Mouse (Mus musculus) lung, adult 2 months (tissue): ENCODE results near the gene Clybl. TPM values are rescaled to one million over a fixed set of nuclear protein-coding genes. Genes with fewer than 3 reads are reported as not detected.

Experiments used
- DNase-seq: peaks from one replicate; pipeline ENCODE4 v3.0.0; 2022
- H3K4me1 ChIP-seq: fragments of 200-500 bp; 2 replicates; pipeline ENCODE4 v1.6.1; 2011; ENCODE audit warnings: low read length; ENCODE audit not compliant: control insufficient read depth, insufficient read depth
- H3K4me3 ChIP-seq: fragments of 200-500 bp; replicated peaks from 2 replicates; pipeline ENCODE3; 2011; ENCODE audit warnings: low read depth, mild to moderate bottlenecking, control low read depth, low read length; ENCODE audit errors: extremely low read depth
- CTCF ChIP-seq: fragments of 200-500 bp; IDR thresholded peaks from 2 replicates; pipeline ENCODE4 v1.5.1; 2011; ENCODE audit warnings: mild to moderate bottlenecking, low read length, control low read depth; ENCODE audit not compliant: insufficient read depth
- POLR2A ChIP-seq: fragments of 200-500 bp; IDR thresholded peaks from 2 replicates; pipeline ENCODE4 v1.6.1; 2011; ENCODE audit warnings: low read depth, mild to moderate bottlenecking, control low read depth, low read length, borderline replicate concordance; ENCODE audit errors: extremely low read depth
- WGBS: fragments of 180-500 bp; shearing (Covaris S2); methylation state at CpG from one replicate; pipeline ENCODE4 v1.1.7; 2018; 5-methylcytosine and 5-hydroxymethylcytosine counted together
- polyA plus RNA-seq: library from polyadenylated mRNA; depleted of rRNA; stranded (reverse); fragments of >200 nt; gene quantifications from 2 replicates; pipeline ENCODE4 v1.2.3, GENCODE M21; 2012

Gene Clybl
- polyA plus RNA-seq, 1 experiment: 5.8 TPM

GRCm38 (mm10) chr14:122281072-122281634 is 99.6 kb downstream of the Clybl start:
- Histone ChIP-seq H3K4me1 (no peaks in the 10 kb centered on the region), H3K4me3 (no peak overlapping the region)
- no peak for DNase-seq
- 58% methylated on average over 9 of the region's 9 CpGs for whole genome bisulfite sequencing
- TF ChIP-seq CTCF: no peak
- no peak for TF ChIP-seq POLR2A

DNA sequence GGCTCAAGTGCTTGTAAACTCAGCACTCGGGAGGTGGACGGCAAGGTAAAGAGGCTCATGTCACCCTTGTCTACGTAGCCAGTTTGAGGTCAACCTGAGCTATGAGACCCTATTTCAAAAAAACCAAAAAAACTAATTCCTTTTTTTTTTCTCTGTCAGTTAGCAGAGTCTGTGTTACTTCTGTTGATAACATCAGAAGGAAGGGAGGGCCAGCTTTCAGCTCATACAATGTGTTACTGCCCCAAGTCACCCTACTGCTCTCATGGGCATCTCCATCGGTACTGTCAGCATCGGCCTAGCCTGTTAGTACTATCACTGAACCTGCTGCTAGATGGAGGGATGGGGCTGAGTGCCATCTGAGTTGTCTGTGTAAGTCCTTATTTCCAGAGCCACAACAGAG is 102.5 kb downstream of the Clybl start:
- Histone ChIP-seq H3K4me1 (no peaks in the 10 kb centered on the region), H3K4me3 (no peak overlapping the region)
- WGBS: 76% methylated on average over 5 of the region's 5 CpGs
- TF ChIP-seq POLR2A (no peak), CTCF (no peak)
- no peak for DNase-seq

DNA sequence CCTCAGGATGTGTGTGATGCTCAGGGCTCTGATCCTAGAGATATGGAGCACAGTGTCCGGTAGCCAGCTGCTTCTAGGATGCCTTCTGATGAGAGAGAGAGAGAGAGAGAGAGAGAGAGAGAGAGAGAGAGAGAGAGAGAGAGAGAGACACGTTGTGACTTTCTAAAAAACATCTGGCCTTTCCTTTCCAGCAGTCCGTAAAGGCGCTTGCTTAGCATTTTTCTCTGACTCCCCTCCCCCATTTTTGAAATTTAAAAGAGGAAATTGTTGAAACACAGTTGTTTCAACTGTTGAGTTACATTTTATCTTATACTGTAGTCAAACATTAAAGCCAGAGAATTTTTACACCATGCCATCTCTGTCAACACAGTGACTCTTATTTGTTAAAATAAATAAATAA is 114.9 kb downstream of the Clybl start:
- DNase-seq: no peak

DNA sequence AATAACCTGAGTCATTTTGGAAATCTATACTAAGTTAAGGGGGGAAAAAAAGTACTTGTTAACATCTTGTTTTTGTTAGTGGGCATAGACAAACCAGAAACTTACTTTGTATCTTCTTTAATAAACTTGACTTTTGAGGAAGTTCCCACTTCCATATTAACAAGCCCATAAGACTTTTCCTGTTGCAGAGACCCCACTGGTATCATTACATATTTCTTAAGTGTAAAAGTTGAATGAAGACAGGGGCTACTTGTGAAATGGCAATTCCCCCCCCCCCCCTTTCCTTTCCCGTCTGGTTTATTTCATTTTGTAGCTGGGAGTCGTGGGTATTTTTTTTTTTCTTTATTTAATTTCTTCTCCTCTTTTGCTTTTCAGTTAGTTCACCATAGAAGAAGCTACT is 115.4 kb downstream of the Clybl start:
- Histone ChIP-seq H3K4me3 (no peak overlapping the region), H3K4me1 (no peaks in the 10 kb centered on the region)
- WGBS: 43% methylated on average over 2 of the region's 2 CpGs
- no peak for TF ChIP-seq CTCF
- TF ChIP-seq POLR2A: no peak
- DNase-seq: no peak

More for the DNA sequence above, 114.9 kb downstream of the Clybl start:
- Histone ChIP-seq H3K4me3 (no peak overlapping the region), H3K4me1 (no peaks in the 10 kb centered on the region)
- WGBS: 44% methylated on average over 4 of the region's 4 CpGs
- no peak for TF ChIP-seq POLR2A
- TF ChIP-seq CTCF: no peak

DNA sequence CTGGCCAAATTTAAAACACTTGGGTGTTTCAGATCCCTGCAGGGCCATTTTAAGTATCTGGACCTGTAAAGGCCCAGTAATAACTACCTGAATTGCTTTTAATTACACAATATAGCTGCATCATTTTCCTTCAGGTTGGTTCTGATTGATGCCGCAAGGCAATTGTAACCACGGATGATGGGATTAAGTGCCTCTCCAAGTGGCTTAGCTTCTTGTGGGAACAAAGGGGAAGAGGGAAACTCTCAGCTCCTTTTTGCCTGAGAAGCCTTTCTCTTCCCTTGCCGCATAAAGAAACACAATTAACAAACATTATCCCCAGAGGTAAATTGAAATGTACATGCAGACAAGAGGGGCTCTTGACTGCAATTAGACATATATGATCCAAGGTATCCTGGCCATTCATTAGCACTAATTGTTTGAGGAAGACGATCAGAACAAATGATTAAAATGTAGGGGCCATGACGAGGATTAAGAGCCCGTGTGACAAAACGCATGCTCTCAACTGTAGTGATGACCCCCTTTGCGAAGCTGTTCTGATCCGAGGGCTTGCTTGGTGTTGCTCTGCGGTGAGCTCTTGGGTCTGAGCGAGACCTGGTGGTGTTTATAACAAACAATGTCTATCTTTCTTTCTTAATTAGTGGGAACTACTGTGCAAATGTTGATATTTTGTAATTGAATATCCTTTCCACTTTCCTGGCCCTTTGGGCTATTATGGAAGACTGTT is 116.0 kb downstream of the Clybl start:
- TF ChIP-seq POLR2A (no peak), CTCF (no peak)
- Histone ChIP-seq H3K4me1 (no peaks in the 10 kb centered on the region), H3K4me3 (no peak overlapping the region)
- DNase-seq: no peak
- WGBS: 59% methylated on average over 11 of the region's 11 CpGs

DNA sequence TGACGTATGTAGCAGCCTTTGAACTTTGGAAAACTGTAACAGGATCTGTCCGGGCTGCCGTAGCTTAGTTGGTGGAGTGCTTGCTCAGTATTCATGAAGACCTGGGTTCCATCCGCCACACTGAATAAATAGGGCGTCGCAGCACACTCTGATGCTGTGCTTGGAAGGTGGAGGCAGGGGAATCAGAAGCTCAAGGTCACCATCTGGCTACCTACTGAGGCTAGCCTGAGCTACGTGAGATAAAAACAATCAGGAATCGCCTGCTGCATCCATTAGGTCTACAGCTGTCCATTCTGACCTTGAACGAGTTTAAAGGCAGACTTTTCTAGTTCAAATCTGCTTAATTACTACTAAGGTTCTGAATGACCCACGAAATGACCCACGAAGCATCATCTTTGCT is 118.8 kb downstream of the Clybl start:
- no peak overlapping the region for H3K4me3 ChIP-seq
- no peak for DNase-seq
- H3K4me1 ChIP-seq: no peaks in the 10 kb centered on the region
- 76% methylated on average over 11 of the region's 11 CpGs for WGBS
- TF ChIP-seq POLR2A (no peak), CTCF (no peak)

- no peak for DNase-seq
- Histone ChIP-seq H3K4me3 (no peak overlapping the region), H3K4me1 (no peaks in the 10 kb centered on the region)
- 32% methylated on average over 1 of the region's 1 CpGs for WGBS
- TF ChIP-seq POLR2A: no peak
- no peak for TF ChIP-seq CTCF
Observed at GRCm38 (mm10) chr14:122303821-122304220, 122.3 kb downstream of the Clybl start.

- Histone ChIP-seq H3K4me1 (no peaks in the 10 kb centered on the region), H3K4me3 (no peak overlapping the region)
- TF ChIP-seq POLR2A: no peak
- TF ChIP-seq CTCF: no peak
- DNase-seq: no peak
- 73% methylated on average over 8 of the region's 8 CpGs for WGBS
Observed at GRCm38 (mm10) chr14:122305132-122305531, 123.6 kb downstream of the Clybl start.

DNA sequence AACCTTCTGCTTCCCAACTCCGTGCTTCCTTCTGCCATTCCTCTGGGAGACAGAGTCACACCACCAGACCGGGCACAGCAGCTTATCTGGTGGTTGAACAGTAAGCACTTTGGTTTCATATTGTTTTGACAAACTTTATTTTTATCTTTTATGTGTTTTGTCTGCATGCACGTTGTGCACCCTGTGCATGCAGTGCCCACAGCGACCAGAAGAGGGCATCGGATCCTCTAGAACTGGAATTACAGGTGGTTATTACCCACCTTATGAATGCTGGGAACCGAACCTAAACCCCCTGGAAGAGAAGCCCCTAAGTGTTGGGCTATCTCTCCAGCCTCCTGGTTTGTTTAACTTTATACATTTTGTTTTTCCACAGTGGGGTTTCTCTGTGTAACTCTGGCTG is 130.9 kb downstream of the Clybl start:
- Histone ChIP-seq H3K4me1 (no peaks in the 10 kb centered on the region), H3K4me3 (no peak overlapping the region)
- 89% methylated on average over 6 of the region's 6 CpGs for WGBS
- TF ChIP-seq CTCF: no peak
- no peak for TF ChIP-seq POLR2A
- DNase-seq: no peak

DNA sequence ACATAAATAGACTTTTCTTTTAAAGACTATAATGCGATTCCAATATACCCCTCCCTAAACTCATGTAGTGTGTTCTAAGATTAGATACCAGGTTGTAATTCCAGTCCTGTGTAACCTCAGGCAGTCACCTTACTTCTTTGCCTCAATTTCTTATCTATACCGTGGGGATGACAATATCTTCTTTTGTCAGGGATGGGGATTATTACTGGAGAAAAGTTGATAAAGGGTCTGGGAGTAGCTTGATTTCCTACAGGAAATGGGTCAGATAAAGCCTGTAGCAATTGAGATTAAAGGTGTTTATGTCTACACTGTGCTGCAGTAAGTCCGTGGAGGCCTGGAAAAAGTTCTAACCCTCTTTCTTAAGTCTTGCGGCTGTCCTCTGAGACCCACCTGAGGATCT is 131.8 kb downstream of the Clybl start:
- no peak overlapping the region for H3K4me3 ChIP-seq
- WGBS: 72% methylated on average over 4 of the region's 4 CpGs
- TF ChIP-seq POLR2A: no peak
- TF ChIP-seq CTCF: no peak

GRCm38 (mm10) chr14:122315743-122316142 is 134.2 kb downstream of the Clybl start:
- no peak for TF ChIP-seq CTCF
- TF ChIP-seq POLR2A: no peak
- WGBS: 88% methylated on average over 12 of the region's 12 CpGs
- H3K4me3 ChIP-seq: no peak overlapping the region
- no peaks in the 10 kb centered on the region for H3K4me1 ChIP-seq
- no peak for DNase-seq

More for the DNA sequence above, 131.8 kb downstream of the Clybl start:
- H3K4me1 ChIP-seq: no peaks in the 10 kb centered on the region
- no peak for DNase-seq
